7 mouse cellular contexts compared by ENCODE assay signal in genomic region chr5:107251751-107252305, GRCm38 (mm10). TPM values are rescaled to one million over a fixed set of nuclear protein-coding genes. Genes with fewer than 3 reads are reported as not detected.
DNase-seq lines count a peak whose midpoint lies in the region; ATAC-seq and TF ChIP-seq lines count a peak whose summit lies in the region.

No protein-coding gene starts in this region.

- CTCF ChIA-PET in Patski (lab: Charles Lee) = interaction anchor here (0.7 to 2.4 kb wide), 4 partner anchors 13 to 43 kb away, joined by 4 to 6 read pairs (median 4); no protein-coding TSS in a partner anchor

- DNase-seq in Patski (ENCODE audit: low read depth, low spot score) = no peak
- peak; percentile 70 for DNase-seq in brain, embryonic 18.5 days (ENCODE audit: low read depth, low spot score)
- peak; percentile 66 for DNase-seq in kidney, postnatal 14 days
- peak; percentile 43 for DNase-seq in right cerebral cortex, adult 18-20 months

- peak overlapping the region; percentile 26; the same call in 1 of the 2 replicates for H3K4me2 ChIP-seq in heart, embryonic 15.5 days
- 0 out of 2 replicates have a peak overlapping the region, but pooled peaks have one; percentile 6 for H3K4me2 ChIP-seq in liver, embryonic 15.5 days

- H3K27ac ChIP-seq in heart, embryonic 15.5 days = peak overlapping the region; percentile 81
- H3K27ac ChIP-seq in liver, embryonic 15.5 days (replicated peaks) = peak overlapping the region; percentile 29

- no peak for TF ChIP-seq CTCF in Patski (IDR thresholded peaks at IDR 0.05)

- in situ Hi-C loops in Patski (cut with MboI; ENCODE audit: low pct_unique_long_range_greater_than_20kb) = no loop called here

- 15% methylated on average over 3 of the region's 3 CpGs for WGBS in heart, embryonic 15.5 days
- 22% methylated on average over 3 of the region's 3 CpGs for WGBS in liver, embryonic 15.5 days (ENCODE audit: insufficient replicate concordance)

- H3K9me3 ChIP-seq in heart, embryonic 15.5 days (replicated peaks) = no peaks in the 10 kb centered on the region
- H3K9me3 ChIP-seq in liver, embryonic 15.5 days (replicated peaks) = no peaks in the 10 kb centered on the region

- POLR2A ChIA-PET in Patski (lab: Charles Lee) = interaction anchor here (2.3 kb wide), 1 partner anchor 10 kb away, joined by 5 read pairs; no protein-coding TSS in a partner anchor

- H3K36me3 ChIP-seq in heart, embryonic 15.5 days = no peaks in the 10 kb centered on the region; the same call in 1 of the 2 replicates
- no peaks in the 10 kb centered on the region for H3K36me3 ChIP-seq in liver, embryonic 15.5 days (replicated peaks)

- ATAC-seq in Patski = peak; percentile 51
- peak; percentile 73 for ATAC-seq in heart, embryonic 15.5 days (replicated peaks; ENCODE audit: insufficient number of reproducible peaks, insufficient read depth, low FRiP score, low read depth)
- ATAC-seq in liver, embryonic 15.5 days (ENCODE audit: insufficient read depth) = peak; percentile 47
- no peak for ATAC-seq in erythroid progenitor cell, adult 5-6 weeks (replicated peaks; ENCODE audit: low FRiP score, poor library complexity, severe bottlenecking)

- peaks cover 35% of the 10 kb centered on the region for H3K4me1 ChIP-seq in heart, embryonic 15.5 days (replicated peaks)
- peaks cover 32% of the 10 kb centered on the region for H3K4me1 ChIP-seq in liver, embryonic 15.5 days (replicated peaks)

- no peak overlapping the region for H3K4me3 ChIP-seq in heart, embryonic 15.5 days
- no peak overlapping the region for H3K4me3 ChIP-seq in liver, embryonic 15.5 days (replicated peaks)

- H3K9ac ChIP-seq in heart, embryonic 15.5 days = no peak overlapping the region
- H3K9ac ChIP-seq in liver, embryonic 15.5 days = no peak overlapping the region

- no peaks in the 10 kb centered on the region for H3K27me3 ChIP-seq in Patski
- no peaks in the 10 kb centered on the region for H3K27me3 ChIP-seq in heart, embryonic 15.5 days
- H3K27me3 ChIP-seq in liver, embryonic 15.5 days = no peaks in the 10 kb centered on the region

RNA-seq across cellular contexts. Expression of gene Tgfbr3, which starts 37.6 kb away (rescaled TPM):
- 35.6 TPM for polyA plus RNA-seq in Patski (2021)
- polyA plus RNA-seq in heart, embryonic 15.5 days (2015; fragmentation: Nextera tagmentation; extraction: Ambion mirVana) = 16.8 and 23.8 TPM in 2 replicates
- 6.0 TPM in 2 replicates for polyA plus RNA-seq in liver, embryonic 15.5 days (2015; fragmentation: Nextera tagmentation; extraction: Ambion mirVana)
- total RNA-seq in erythroid progenitor cell, adult 5-6 weeks (2015; ENCODE audit: low replicate concordance) = 1.8 and 5.4 TPM in 2 replicates
- total RNA-seq in erythroid progenitor cell, adult 5-6 weeks (2017; ENCODE audit: low replicate concordance) = 1.0 and 4.7 TPM in 2 replicates
